Mouse (Mus musculus) forebrain, embryonic 14.5 days (tissue): ENCODE measurements at regions not wholly inside any gene's neighbourhood (a gene's known extent, or its start where the extent isn't known, plus 50 kb on each side); places are given as distances from the start of the nearest gene placed in this dataset.

Experiments used
- ATAC-seq: fragments of 200-750 bp; cut with Nextera tagmentation; 2 replicates; pipeline ENCODE4 v1.8.0; 2017; ENCODE audit warnings: mild to moderate bottlenecking, moderate library complexity
- DNase-seq: peaks from one replicate; pipeline ENCODE4 v3.0.0-alpha.2; 2015; ENCODE audit warnings: low spot score
- H3K27ac ChIP-seq: fragments of 300-500 bp; sonication (generic); 2 replicates; pipeline ENCODE4 v1.5.1; 2014; ENCODE audit warnings: low read depth, mild to moderate bottlenecking, control low read depth, low read length, moderate library complexity
- H3K27me3 ChIP-seq: fragments of 300-500 bp; sonication (generic); replicated peaks from 2 replicates; pipeline ENCODE4 v1.6.1; 2014; ENCODE audit warnings: low read length, control low read depth, mixed read lengths; ENCODE audit not compliant: control insufficient read depth, insufficient read depth
- H3K36me3 ChIP-seq: fragments of 300-500 bp; sonication (generic); 2 replicates; pipeline ENCODE4 v1.6.1; 2014; ENCODE audit warnings: low read length, control low read depth; ENCODE audit not compliant: control insufficient read depth, insufficient read depth
- H3K4me1 ChIP-seq: fragments of 300-500 bp; sonication (generic); 2 replicates; pipeline ENCODE4 v1.6.1; 2014; ENCODE audit warnings: antibody characterized with exemption, low read length, control low read depth; ENCODE audit not compliant: control insufficient read depth, insufficient read depth
- H3K4me2 ChIP-seq: fragments of 300-500 bp; sonication (generic); 2 replicates; pipeline ENCODE4 v1.6.1; 2014; ENCODE audit warnings: mild to moderate bottlenecking, control low read depth, low read length
- H3K4me3 ChIP-seq: fragments of 300-500 bp; sonication (generic); 2 replicates; pipeline ENCODE4 v1.5.1; 2014; ENCODE audit warnings: low read depth, low read length, control low read depth
- H3K9ac ChIP-seq: fragments of 300-500 bp; sonication (generic); 2 replicates; pipeline ENCODE4 v1.6.1; 2014; ENCODE audit warnings: mild to moderate bottlenecking, low read length, control low read depth, moderate library complexity
- H3K9me3 ChIP-seq: fragments of 300-500 bp; sonication (generic); replicated peaks from 2 replicates; pipeline ENCODE4 v1.6.1; 2016; ENCODE audit warnings: low read length, control low read depth, mixed read lengths; ENCODE audit not compliant: control insufficient read depth
- WGBS: fragments of 180-500 bp; shearing (Covaris S2); extraction: QIAGEN DNeasy Blood & Tissue Kit; methylation state at CpG from one replicate; pipeline ENCODE4 v1.1.7; 2014; 5-methylcytosine and 5-hydroxymethylcytosine counted together

GRCm38 (mm10) chr3:8001027-8001426 lies 1380.8 kb upstream of the 1700008P02Rik start:
- no peak for ATAC-seq
- Histone ChIP-seq H3K9ac (no peak overlapping the region), H3K27me3 (no peaks in the 10 kb centered on the region), H3K9me3 (no peaks in the 10 kb centered on the region), H3K27ac (no peak overlapping the region), H3K4me2 (no peak overlapping the region), H3K4me3 (no peak overlapping the region), H3K4me1 (no peaks in the 10 kb centered on the region), H3K36me3 (no peaks in the 10 kb centered on the region)
- 82% methylated on average over 4 of the region's 4 CpGs for WGBS
- DNase-seq, result no peak

- no peaks in the 10 kb centered on the region for H3K9me3 ChIP-seq
- H3K4me1 ChIP-seq, result no peaks in the 10 kb centered on the region
- H3K9ac ChIP-seq, result no peak overlapping the region
- H3K4me2 ChIP-seq, result no peak overlapping the region
- WGBS, result 93% methylated on average over 2 of the region's 2 CpGs
- no peak overlapping the region for H3K4me3 ChIP-seq
- DNase-seq (no peak), ATAC-seq (no peak)
- no peaks in the 10 kb centered on the region for H3K27me3 ChIP-seq
- H3K27ac ChIP-seq, result no peak overlapping the region
- H3K36me3 ChIP-seq, result no peaks in the 10 kb centered on the region
Observed at GRCm38 (mm10) chr3:7992322-7992721, 1372.1 kb upstream of the 1700008P02Rik start.

DNA sequence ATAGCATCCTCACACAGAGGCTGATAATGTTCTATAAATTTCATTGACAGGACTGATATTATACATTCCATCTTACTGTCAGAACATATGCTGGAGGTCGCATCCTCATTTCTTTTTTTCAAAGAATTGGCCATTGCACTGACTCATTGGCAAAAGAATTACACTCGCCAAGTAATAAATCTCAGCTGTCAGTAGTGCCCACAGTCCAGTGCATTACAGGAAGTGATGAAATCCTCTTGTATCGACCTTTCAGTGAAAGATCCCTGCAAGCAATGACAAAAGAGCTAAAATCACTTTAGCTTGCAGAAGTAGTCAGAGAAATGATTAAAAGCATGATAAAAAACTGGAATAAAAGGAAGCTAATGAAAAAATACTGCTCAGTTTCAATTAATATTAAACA lies 1353.0 kb upstream of the 1700008P02Rik start:
- Histone ChIP-seq H3K27ac (no peak overlapping the region), H3K36me3 (no peaks in the 10 kb centered on the region), H3K4me2 (no peak overlapping the region), H3K27me3 (no peaks in the 10 kb centered on the region), H3K4me1 (no peaks in the 10 kb centered on the region), H3K4me3 (no peak overlapping the region), H3K9me3 (no peaks in the 10 kb centered on the region), H3K9ac (no peak overlapping the region)
- no peak for DNase-seq
- WGBS, result 75% methylated on average over 3 of the region's 3 CpGs
- ATAC-seq, result no peak

DNA sequence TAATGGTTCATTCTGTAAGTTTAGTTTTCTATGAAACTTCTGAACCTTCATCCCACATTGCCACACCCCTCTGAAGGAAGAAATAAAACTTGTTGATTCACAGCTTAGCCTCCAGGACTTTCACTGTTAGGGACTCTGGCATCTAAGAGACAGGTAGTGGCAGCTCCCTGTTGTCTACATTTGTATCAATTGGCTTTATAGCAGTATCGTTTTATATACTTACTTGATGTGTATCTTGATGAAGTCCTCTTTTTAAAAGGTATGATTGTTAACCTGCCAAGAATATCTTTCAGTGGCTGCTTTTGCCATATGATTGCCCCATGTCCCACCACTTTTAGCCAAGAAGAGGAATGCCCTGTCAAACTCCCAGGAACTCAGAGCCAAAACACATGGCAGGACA lies 1333.7 kb upstream of the 1700008P02Rik start:
- WGBS, result 90% methylated on average over 1 of the region's 1 CpGs

GRCm38 (mm10) chr3:7943646-7944381 lies 1323.6 kb upstream of the 1700008P02Rik start:
- Histone ChIP-seq H3K27me3 (no peaks in the 10 kb centered on the region), H3K4me3 (no peak overlapping the region), H3K9me3 (no peaks in the 10 kb centered on the region), H3K27ac (no peak overlapping the region), H3K36me3 (no peaks in the 10 kb centered on the region), H3K4me1 (no peaks in the 10 kb centered on the region), H3K9ac (no peak overlapping the region), H3K4me2 (no peak overlapping the region)
- no peak for ATAC-seq
- 19% methylated on average over 8 of the region's 8 CpGs for WGBS
- peak; percentile 1 for DNase-seq

More for the DNA sequence above, 1333.7 kb upstream of the 1700008P02Rik start:
- H3K27me3 ChIP-seq, result no peaks in the 10 kb centered on the region
- H3K9me3 ChIP-seq, result no peaks in the 10 kb centered on the region
- no peak for DNase-seq
- no peak overlapping the region for H3K27ac ChIP-seq
- H3K36me3 ChIP-seq, result no peaks in the 10 kb centered on the region
- no peak overlapping the region for H3K4me3 ChIP-seq
- H3K4me1 ChIP-seq, result no peaks in the 10 kb centered on the region
- no peak overlapping the region for H3K4me2 ChIP-seq
- ATAC-seq, result no peak
- H3K9ac ChIP-seq, result no peak overlapping the region
